Comparison of ENCODE assay signal across 32 mouse cellular contexts in the genomic region with DNA sequence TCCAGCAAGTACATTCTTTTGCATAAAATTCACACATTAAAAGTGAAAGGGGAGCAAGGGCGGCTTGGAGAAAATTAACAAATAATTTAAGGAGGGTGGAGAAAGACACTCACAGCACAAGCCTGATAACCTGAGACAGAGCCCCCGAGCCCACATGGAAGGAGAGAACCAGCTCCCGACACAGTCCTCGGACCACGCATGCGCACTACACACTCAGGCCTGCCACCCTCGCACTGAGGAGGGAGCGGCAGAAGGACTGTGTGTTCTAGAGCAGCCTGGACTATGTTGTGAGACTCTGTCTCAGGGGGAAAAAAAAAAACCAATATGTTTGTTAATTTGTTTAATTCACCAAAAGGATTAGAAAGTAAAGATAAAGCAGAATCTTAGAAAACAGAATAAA. TPM values are rescaled to one million over a fixed set of nuclear protein-coding genes. Genes with fewer than 3 reads are reported as not detected.
"Had no signal": no experiment of that assay in that cellular context is flagged by ENCODE, and none has a peak within 500 bp of the region (broad histone marks: within the 10 kb centered on the region; RNA-seq: fewer than 3 reads in every experiment).

No protein-coding gene starts in this region.

- H3K4me1 ChIP-seq: kidney, embryonic 15.5 days; midbrain, embryonic 12.5 days; midbrain, embryonic 15.5 days; neural tube, embryonic 13.5 days had no signal

- H3K9me3 ChIP-seq: kidney, embryonic 15.5 days; liver, embryonic 13.5 days; midbrain, embryonic 12.5 days; midbrain, embryonic 15.5 days; neural tube, embryonic 13.5 days had no signal

- H3K27me3 ChIP-seq: kidney, embryonic 15.5 days; liver, embryonic 13.5 days; midbrain, embryonic 15.5 days; neural tube, embryonic 13.5 days had no signal

- H3K4me2 ChIP-seq: kidney, embryonic 15.5 days; liver, embryonic 13.5 days; midbrain, embryonic 12.5 days; midbrain, embryonic 15.5 days; neural tube, embryonic 13.5 days had no signal

- H3K27ac ChIP-seq: kidney, embryonic 15.5 days; left cerebral cortex, adult 2 months; liver, embryonic 13.5 days; midbrain, embryonic 12.5 days; midbrain, embryonic 15.5 days; neural tube, embryonic 13.5 days had no signal

- ATAC-seq: intestine, postnatal 0 days; midbrain, embryonic 15.5 days had no signal

- H3K9ac ChIP-seq: kidney, embryonic 15.5 days; liver, embryonic 13.5 days; midbrain, embryonic 12.5 days; midbrain, embryonic 15.5 days; neural tube, embryonic 13.5 days had no signal

- H3K36me3 ChIP-seq: kidney, embryonic 15.5 days; liver, embryonic 13.5 days; midbrain, embryonic 12.5 days; midbrain, embryonic 15.5 days; neural tube, embryonic 13.5 days had no signal

- DNase-seq: kidney, adult 8-10 months; kidney, postnatal 10 days; liver, embryonic 13.5 days; lung, adult 2 months; lung, postnatal 14 days; lung, postnatal 4 days; retina, postnatal 1 day; right cerebral cortex, postnatal 25 days; thymus, adult 18-20 months; thymus, postnatal 36 days had no signal

- H3K4me3 ChIP-seq: kidney, embryonic 15.5 days; left cerebral cortex, adult 2 months; liver, embryonic 13.5 days; midbrain, embryonic 12.5 days; midbrain, embryonic 15.5 days; myocyte; neural tube, embryonic 13.5 days had no signal

RNA-seq across cellular contexts. Expression of gene Cxcr2, which starts 12.0 kb away (rescaled TPM):
- total RNA-seq: layer of hippocampus, adult 8-10 months; left cerebral cortex, adult 2 months; left cerebral cortex, postnatal 10 days; liver, adult 2 months had no signal
- polyA plus RNA-seq: myocyte had no signal

RNA-seq across cellular contexts. Expression of gene Rufy4, which starts 16.4 kb away (rescaled TPM):
- total RNA-seq: layer of hippocampus, postnatal 36 days; left cerebral cortex, postnatal 36 days had no signal
- polyA plus RNA-seq: intestine, postnatal 0 days; liver, embryonic 16.5 days; myocyte; small intestine, adult 2 months had no signal

RNA-seq across cellular contexts. Expression of gene Cxcr1, which starts 52.6 kb away (rescaled TPM):
- total RNA-seq: layer of hippocampus, postnatal 10 days; layer of hippocampus, postnatal 36 days; left cerebral cortex, adult 2 months; left cerebral cortex, postnatal 10 days; left cerebral cortex, postnatal 36 days; liver, adult 2 months; megakaryocyte progenitor cell, adult 5-6 weeks; megakaryocyte-erythroid progenitor cell, adult 5-6 weeks; monocyte, adult 5-6 weeks had no signal
- polyA plus RNA-seq: intestine, postnatal 0 days; kidney, embryonic 15.5 days; limb, embryonic 11.5 days; limb, embryonic 14.5 days; liver, adult 2 months; liver, embryonic 13.5 days; lung, embryonic 16.5 days; midbrain, embryonic 12.5 days; midbrain, embryonic 15.5 days; myocyte; neural tube, embryonic 13.5 days; small intestine, adult 2 months; stomach, embryonic 16.5 days had no signal
